Mouse (Mus musculus): Measurements from ENCODE around the gene Bbox1. TPM values are rescaled to one million over a fixed set of nuclear protein-coding genes. Genes with fewer than 3 reads are reported as not detected.

Gene Bbox1
- not detected for total RNA-seq (2023)

GRCm38 (mm10) chr2:110314509-110315155 lies at the start of gene Bbox1:
Bbox1 (minus strand) TSS chr2:110314560.

GRCm38 (mm10) chr2:110362432-110363283 lies 48.3 kb upstream of the Bbox1 start, which contains the start of gene Fibin:
Fibin (minus strand) TSS chr2:110363183.

Other genes with a start within 250 kb of the Bbox1 start
- not detected for gene Fibin, start 48.6 kb upstream of the Bbox1 start, total RNA-seq (2023)

Measured in B cell, adult 67 days (primary cell).